Mouse (Mus musculus) intestine, embryonic 14.5 days (tissue): ENCODE measurements around the gene Ube2z. TPM values are rescaled to one million over a fixed set of nuclear protein-coding genes. Genes with fewer than 3 reads are reported as not detected.

Source experiments
- ATAC-seq: fragments of 200-750 bp; cut with Nextera tagmentation; replicated peaks from 2 replicates; pipeline ENCODE4 v1.8.0; 2017; ENCODE audit warnings: low read depth, moderate number of reproducible peaks, moderate TSS enrichment, moderate library complexity; ENCODE audit not compliant: low FRiP score, low TSS enrichment
- DNase-seq: peaks from one replicate; pipeline ENCODE4 v3.0.0-alpha.2; 2018; ENCODE audit warnings: low spot score
- H3K27ac ChIP-seq: fragments of 300-500 bp; sonication (generic); 2 replicates; pipeline ENCODE4 v1.5.1; 2014; ENCODE audit warnings: low read depth, mild to moderate bottlenecking, control low read depth
- H3K27me3 ChIP-seq: fragments of 300-500 bp; sonication (generic); replicated peaks from 2 replicates; pipeline ENCODE4 v1.6.1; 2014; ENCODE audit warnings: low read length, control low read depth; ENCODE audit not compliant: control insufficient read depth, insufficient read depth
- H3K36me3 ChIP-seq: fragments of 300-500 bp; sonication (generic); 2 replicates; pipeline ENCODE4 v1.6.1; 2014; ENCODE audit warnings: low read length, control low read depth; ENCODE audit not compliant: control insufficient read depth, insufficient read depth
- H3K4me1 ChIP-seq: fragments of 300-500 bp; sonication (generic); replicated peaks from 2 replicates; pipeline ENCODE4 v1.6.1; 2014; ENCODE audit warnings: low read length, control low read depth, mixed read lengths; ENCODE audit not compliant: control insufficient read depth, insufficient read depth
- H3K4me2 ChIP-seq: fragments of 300-500 bp; sonication (generic); 2 replicates; pipeline ENCODE4 v1.6.1; 2014; ENCODE audit warnings: low read length
- H3K4me3 ChIP-seq: fragments of 300-500 bp; sonication (generic); 2 replicates; pipeline ENCODE4 v1.5.1; 2014; ENCODE audit warnings: low read depth, low read length, control low read depth, mixed read lengths
- H3K9ac ChIP-seq: fragments of 300-500 bp; sonication (generic); 2 replicates; pipeline ENCODE4 v1.6.1; 2014; ENCODE audit warnings: mild to moderate bottlenecking, low read length
- H3K9me3 ChIP-seq: fragments of 300-500 bp; sonication (generic); 2 replicates; pipeline ENCODE4 v1.6.1; 2016; ENCODE audit warnings: low read length, control low read depth; ENCODE audit not compliant: control insufficient read depth
- WGBS: fragments of 180-500 bp; shearing (Covaris S2); extraction: QIAGEN DNeasy Blood & Tissue Kit; methylation state at CpG from one replicate; pipeline ENCODE4 v1.1.7; 2014; 5-methylcytosine and 5-hydroxymethylcytosine counted together
- polyA plus RNA-seq: library from polyadenylated mRNA; unstranded; fragments of >200 nt; fragmentation: Nextera tagmentation; extraction: Ambion mirVana; gene quantifications from 2 replicates; pipeline ENCODE4 v1.2.1, GENCODE M21; 2014

The Ube2z gene
- polyA plus RNA-seq, 1 experiment from 2014 or later, result 33.5 TPM

GRCm38 (mm10) chr11:96008827-96009226 lies 56.4 kb downstream of the Ube2z start:
- no peak overlapping the region for H3K4me3 ChIP-seq

GRCm38 (mm10) chr11:96007516-96008235 lies 57.5 kb downstream of the Ube2z start:
- Histone ChIP-seq H3K36me3 (0 out of 2 replicates have a peak, but pooled peaks cover 1% of the 10 kb centered on the region), H3K9ac (peak overlapping the region; percentile 96), H3K4me1 (peaks cover 2% of the 10 kb centered on the region), H3K9me3 (no peaks in the 10 kb centered on the region), H3K4me3 (peak overlapping the region; percentile 82), H3K4me2 (peak overlapping the region; percentile 92), H3K27me3 (no peaks in the 10 kb centered on the region), H3K27ac (peak overlapping the region; percentile 97)
- ATAC-seq (peak; percentile 37; the same call in 1 of the 2 replicates), DNase-seq (peak; percentile 88)
- WGBS, result under 1% methylated on average over 33 of the region's 33 CpGs

More at GRCm38 (mm10) chr11:96008827-96009226, 56.4 kb downstream of the Ube2z start:
- Histone ChIP-seq H3K4me2 (no peak overlapping the region), H3K27ac (no peak overlapping the region), H3K9me3 (no peaks in the 10 kb centered on the region), H3K4me1 (no peaks in the 10 kb centered on the region), H3K36me3 (no peaks in the 10 kb centered on the region), H3K27me3 (no peaks in the 10 kb centered on the region), H3K9ac (no peak overlapping the region)
- ATAC-seq, result no peak
- WGBS, result 0% methylated on average over 1 of the region's 1 CpGs
- no peak for DNase-seq

- Histone ChIP-seq H3K4me1 (peaks cover 9% of the 10 kb centered on the region), H3K4me2 (peak overlapping the region; percentile 92), H3K27ac (peak overlapping the region; percentile 97), H3K9me3 (no peaks in the 10 kb centered on the region), H3K36me3 (0 out of 2 replicates have a peak, but pooled peaks cover 3% of the 10 kb centered on the region), H3K27me3 (no peaks in the 10 kb centered on the region), H3K9ac (peak overlapping the region; percentile 96), H3K4me3 (peak overlapping the region; percentile 82)
- ATAC-seq (peak; percentile 83), DNase-seq (peak; percentile 89)
- under 1% methylated on average over 62 of the region's 67 CpGs for WGBS
Observed at GRCm38 (mm10) chr11:96006852-96007515, 58.2 kb downstream of the Ube2z start.

GRCm38 (mm10) chr11:96006367-96006851 lies 58.8 kb downstream of the Ube2z start:
- peak overlapping the region; percentile 97 for H3K27ac ChIP-seq
- DNase-seq (peak; percentile 89), ATAC-seq (peak; percentile 34)
- 0 out of 2 replicates have a peak, but pooled peaks cover 3% of the 10 kb centered on the region for H3K36me3 ChIP-seq
- WGBS, result under 1% methylated on average over 33 of the region's 33 CpGs
- H3K4me3 ChIP-seq, result peak overlapping the region; percentile 82
- peaks cover 14% of the 10 kb centered on the region for H3K4me1 ChIP-seq
- no peaks in the 10 kb centered on the region for H3K27me3 ChIP-seq
- H3K4me2 ChIP-seq, result peak overlapping the region; percentile 92
- peak overlapping the region; percentile 96 for H3K9ac ChIP-seq
- no peaks in the 10 kb centered on the region for H3K9me3 ChIP-seq

GRCm38 (mm10) chr11:96005403-96006271 lies 59.6 kb downstream of the Ube2z start, which contains the start of gene Igf2bp1:
TSS of gene Igf2bp1 (minus strand) at chr11:96005940.
- Histone ChIP-seq H3K4me3 (peak within 1 kb of the TSS; percentile 82), H3K9ac (peak within 1 kb of the TSS; percentile 96), H3K9me3 (no peaks in the 10 kb centered on the region), H3K36me3 (0 out of 2 replicates have a peak, but pooled peaks cover 3% of the 10 kb centered on the region), H3K4me2 (peak within 1 kb of the TSS; percentile 92), H3K27me3 (no peaks in the 10 kb centered on the region), H3K4me1 (peaks cover 22% of the 10 kb centered on the region), H3K27ac (peak within 1 kb of the TSS; percentile 97)
- DNase-seq, result peak; percentile 87
- WGBS, result under 1% methylated on average over 68 of the region's 74 CpGs
- peak; percentile 67 for ATAC-seq

GRCm38 (mm10) chr11:96004793-96005402 lies 60.3 kb downstream of the Ube2z start:
- Histone ChIP-seq H3K36me3 (0 out of 2 replicates have a peak, but pooled peaks cover 3% of the 10 kb centered on the region), H3K4me2 (peak overlapping the region; percentile 92), H3K9me3 (no peaks in the 10 kb centered on the region), H3K4me1 (peaks cover 24% of the 10 kb centered on the region), H3K27me3 (no peaks in the 10 kb centered on the region), H3K9ac (peak overlapping the region; percentile 96), H3K4me3 (peak overlapping the region; percentile 82), H3K27ac (peak overlapping the region; percentile 97)
- DNase-seq (peak; percentile 79), ATAC-seq (no peak)
- 0% methylated on average over 46 of the region's 57 CpGs for WGBS

- H3K27me3 ChIP-seq, result no peaks in the 10 kb centered on the region
- peak overlapping the region; percentile 92 for H3K4me2 ChIP-seq
- ATAC-seq (no peak), DNase-seq (peak; percentile 78)
- WGBS, result under 1% methylated on average over 25 of the region's 32 CpGs
- H3K36me3 ChIP-seq, result 0 out of 2 replicates have a peak, but pooled peaks cover 3% of the 10 kb centered on the region
- H3K4me3 ChIP-seq, result peak overlapping the region; percentile 82
- H3K9me3 ChIP-seq, result no peaks in the 10 kb centered on the region
- H3K9ac ChIP-seq, result peak overlapping the region; percentile 96
- peaks cover 24% of the 10 kb centered on the region for H3K4me1 ChIP-seq
- H3K27ac ChIP-seq, result peak overlapping the region; percentile 97
Observed at GRCm38 (mm10) chr11:96003969-96004792, 61.0 kb downstream of the Ube2z start.
